Mouse (Mus musculus) embryonic facial prominence, embryonic 10.5 days (tissue): ENCODE measurements around the gene Sim2. TPM values are rescaled to one million over a fixed set of nuclear protein-coding genes. Genes with fewer than 3 reads are reported as not detected.
A peak's percentile ranks its signal among the peaks of the same experiment; 100 is the strongest.

Experiments
- DNase-seq: peaks from one replicate; pipeline ENCODE4 v3.0.0-alpha.2; 2017; ENCODE audit warnings: low spot score
- H3K27ac ChIP-seq: fragments of 300-500 bp; sonication (generic); replicated peaks from 2 replicates; pipeline ENCODE4 v1.5.1; 2016; ENCODE audit warnings: mild to moderate bottlenecking
- H3K27me3 ChIP-seq: fragments of 300-500 bp; sonication (generic); replicated peaks from 2 replicates; pipeline ENCODE4 v1.6.1; 2016; ENCODE audit warnings: low read depth, mild to moderate bottlenecking; ENCODE audit not compliant: poor library complexity, severe bottlenecking
- H3K36me3 ChIP-seq: fragments of 300-500 bp; sonication (generic); replicated peaks from 2 replicates; pipeline ENCODE4 v1.6.1; 2016; ENCODE audit warnings: mild to moderate bottlenecking, moderate library complexity
- H3K4me1 ChIP-seq: fragments of 300-500 bp; sonication (generic); 2 replicates; pipeline ENCODE4 v1.6.1; 2016
- H3K4me3 ChIP-seq: fragments of 300-500 bp; sonication (generic); 2 replicates; pipeline ENCODE4 v1.5.1; 2016; ENCODE audit warnings: mild to moderate bottlenecking, moderate library complexity
- H3K9me3 ChIP-seq: fragments of 300-500 bp; sonication (generic); 2 replicates; pipeline ENCODE4 v1.6.1; 2016; ENCODE audit warnings: mild to moderate bottlenecking
- WGBS: fragments of 180-500 bp; shearing (Covaris S2); methylation state at CpG from one replicate; pipeline ENCODE4 v1.1.7; 2016; 5-methylcytosine and 5-hydroxymethylcytosine counted together
- polyA plus RNA-seq: library from polyadenylated mRNA; unstranded; fragments of >200 nt; fragmentation: Nextera tagmentation; extraction: Ambion mirVana; gene quantifications from 2 replicates; pipeline ENCODE4 v1.2.1, GENCODE M21; 2016

Gene Sim2
- polyA plus RNA-seq, 1 experiment from 2014 or later: 1.5 TPM

GRCm38 (mm10) chr16:94064211-94064610 is 20.5 kb upstream of the Sim2 start:
- H3K27ac ChIP-seq: 0 out of 2 replicates have a peak overlapping the region, but pooled peaks have one; percentile 10
- peaks cover 53% of the 10 kb centered on the region for H3K27me3 ChIP-seq
- H3K4me1 ChIP-seq: peaks cover 16% of the 10 kb centered on the region
- no peaks in the 10 kb centered on the region for H3K36me3 ChIP-seq
- peaks cover 15% of the 10 kb centered on the region; the same call in 1 of the 2 replicates for H3K9me3 ChIP-seq
- DNase-seq: peak; percentile 65
- H3K4me3 ChIP-seq: no peak overlapping the region
- WGBS: 43% methylated on average over 9 of the region's 9 CpGs

GRCm38 (mm10) chr16:94065728-94066674 is 18.7 kb upstream of the Sim2 start:
- 62% methylated on average over 24 of the region's 24 CpGs for WGBS
- H3K4me3 ChIP-seq: 0 out of 2 replicates have a peak overlapping the region, but pooled peaks have one; percentile 13
- H3K9me3 ChIP-seq: peaks cover 15% of the 10 kb centered on the region; the same call in 1 of the 2 replicates
- peaks cover 67% of the 10 kb centered on the region for H3K27me3 ChIP-seq
- H3K27ac ChIP-seq: no peak overlapping the region
- H3K4me1 ChIP-seq: peaks cover 4% of the 10 kb centered on the region
- H3K36me3 ChIP-seq: no peaks in the 10 kb centered on the region
- DNase-seq: no peak

- H3K27me3 ChIP-seq: peaks cover 67% of the 10 kb centered on the region
- H3K36me3 ChIP-seq: no peaks in the 10 kb centered on the region
- no peak overlapping the region for H3K4me3 ChIP-seq
- WGBS: 83% methylated on average over 6 of the region's 6 CpGs
- no peak overlapping the region for H3K27ac ChIP-seq
- peaks cover 10% of the 10 kb centered on the region; the same call in 1 of the 2 replicates for H3K9me3 ChIP-seq
- peaks cover 7% of the 10 kb centered on the region for H3K4me1 ChIP-seq
- DNase-seq: no peak
Observed at GRCm38 (mm10) chr16:94066771-94067170, 18.0 kb upstream of the Sim2 start.

GRCm38 (mm10) chr16:94067280-94067679 is 17.5 kb upstream of the Sim2 start:
- WGBS: 59% methylated on average over 5 of the region's 5 CpGs
- no peak for DNase-seq
- Histone ChIP-seq H3K4me3 (no peak overlapping the region), H3K27ac (no peak overlapping the region), H3K27me3 (peaks cover 66% of the 10 kb centered on the region), H3K36me3 (no peaks in the 10 kb centered on the region), H3K4me1 (peaks cover 8% of the 10 kb centered on the region), H3K9me3 (peaks cover 8% of the 10 kb centered on the region; the same call in 1 of the 2 replicates)

GRCm38 (mm10) chr16:94069061-94069460 is 15.7 kb upstream of the Sim2 start:
- H3K36me3 ChIP-seq: no peaks in the 10 kb centered on the region
- H3K27ac ChIP-seq: no peak overlapping the region
- 93% methylated on average over 5 of the region's 5 CpGs for WGBS
- DNase-seq: no peak
- H3K9me3 ChIP-seq: peaks cover 7% of the 10 kb centered on the region; the same call in 1 of the 2 replicates
- no peak overlapping the region for H3K4me3 ChIP-seq
- peaks cover 7% of the 10 kb centered on the region for H3K4me1 ChIP-seq
- peaks cover 73% of the 10 kb centered on the region for H3K27me3 ChIP-seq

- DNase-seq: no peak
- WGBS: 84% methylated on average over 9 of the region's 9 CpGs
- Histone ChIP-seq H3K36me3 (no peaks in the 10 kb centered on the region), H3K4me1 (peaks cover 4% of the 10 kb centered on the region; the same call in 1 of the 2 replicates), H3K27me3 (peaks cover 83% of the 10 kb centered on the region), H3K4me3 (no peak overlapping the region), H3K27ac (no peak overlapping the region), H3K9me3 (peaks cover 7% of the 10 kb centered on the region; the same call in 1 of the 2 replicates)
Observed at GRCm38 (mm10) chr16:94070920-94071319, 13.8 kb upstream of the Sim2 start.

GRCm38 (mm10) chr16:94071468-94071867 is 13.3 kb upstream of the Sim2 start:
- peaks cover 4% of the 10 kb centered on the region; the same call in 1 of the 2 replicates for H3K4me1 ChIP-seq
- H3K27me3 ChIP-seq: peaks cover 84% of the 10 kb centered on the region
- H3K27ac ChIP-seq: no peak overlapping the region
- WGBS: 79% methylated on average over 8 of the region's 8 CpGs
- no peak overlapping the region for H3K4me3 ChIP-seq
- no peaks in the 10 kb centered on the region for H3K36me3 ChIP-seq
- H3K9me3 ChIP-seq: peaks cover 7% of the 10 kb centered on the region; the same call in 1 of the 2 replicates
- no peak for DNase-seq

- H3K9me3 ChIP-seq: no peaks in the 10 kb centered on the region
- H3K27me3 ChIP-seq: peaks cover 94% of the 10 kb centered on the region
- no peak for DNase-seq
- 37% methylated on average over 19 of the region's 19 CpGs for WGBS
- no peak overlapping the region for H3K4me3 ChIP-seq
- H3K4me1 ChIP-seq: peaks cover 15% of the 10 kb centered on the region
- no peaks in the 10 kb centered on the region for H3K36me3 ChIP-seq
- no peak overlapping the region for H3K27ac ChIP-seq
Observed at GRCm38 (mm10) chr16:94075362-94076027, 9.2 kb upstream of the Sim2 start.

GRCm38 (mm10) chr16:94078318-94079074 is 6.2 kb upstream of the Sim2 start:
- Histone ChIP-seq H3K4me1 (peaks cover 21% of the 10 kb centered on the region), H3K36me3 (no peaks in the 10 kb centered on the region), H3K4me3 (peak overlapping the region; percentile 32), H3K9me3 (no peaks in the 10 kb centered on the region), H3K27me3 (peaks cover 98% of the 10 kb centered on the region), H3K27ac (no peak overlapping the region)
- peak; percentile 43 for DNase-seq
- whole genome bisulfite sequencing: 1% methylated on average over 23 of the region's 23 CpGs

- Histone ChIP-seq H3K4me3 (peak overlapping the region; percentile 32), H3K27ac (no peak overlapping the region; the same call in 1 of the 2 replicates), H3K36me3 (no peaks in the 10 kb centered on the region), H3K27me3 (peaks cover 98% of the 10 kb centered on the region), H3K4me1 (peaks cover 26% of the 10 kb centered on the region), H3K9me3 (no peaks in the 10 kb centered on the region)
- WGBS: under 1% methylated on average over 47 of the region's 47 CpGs
- peak; percentile 62 for DNase-seq
Observed at GRCm38 (mm10) chr16:94079075-94079855, 5.5 kb upstream of the Sim2 start.

GRCm38 (mm10) chr16:94079856-94080555 is 4.7 kb upstream of the Sim2 start:
- H3K27ac ChIP-seq: no peak overlapping the region
- H3K9me3 ChIP-seq: no peaks in the 10 kb centered on the region
- WGBS: 2% methylated on average over 13 of the region's 13 CpGs
- DNase-seq: peak; percentile 43
- no peak overlapping the region for H3K4me3 ChIP-seq
- H3K4me1 ChIP-seq: peaks cover 33% of the 10 kb centered on the region
- H3K27me3 ChIP-seq: peaks cover 100% of the 10 kb centered on the region
- H3K36me3 ChIP-seq: no peaks in the 10 kb centered on the region
